Mouse (Mus musculus) B cell, adult (primary cell): ENCODE measurements around the gene Zfp638. TPM values are rescaled to one million over a fixed set of nuclear protein-coding genes. Genes with fewer than 3 reads are reported as not detected.

Experiments
- total RNA-seq: library from RNA; stranded (reverse); gene quantifications from 4 replicates; pipeline ENCODE4 v1.2.4, GENCODE M21; 2023; ENCODE audit not compliant: inconsistent age

Gene Zfp638
- 152 to 167 TPM (median 156 TPM) in 4 replicates for total RNA-seq

DNA sequence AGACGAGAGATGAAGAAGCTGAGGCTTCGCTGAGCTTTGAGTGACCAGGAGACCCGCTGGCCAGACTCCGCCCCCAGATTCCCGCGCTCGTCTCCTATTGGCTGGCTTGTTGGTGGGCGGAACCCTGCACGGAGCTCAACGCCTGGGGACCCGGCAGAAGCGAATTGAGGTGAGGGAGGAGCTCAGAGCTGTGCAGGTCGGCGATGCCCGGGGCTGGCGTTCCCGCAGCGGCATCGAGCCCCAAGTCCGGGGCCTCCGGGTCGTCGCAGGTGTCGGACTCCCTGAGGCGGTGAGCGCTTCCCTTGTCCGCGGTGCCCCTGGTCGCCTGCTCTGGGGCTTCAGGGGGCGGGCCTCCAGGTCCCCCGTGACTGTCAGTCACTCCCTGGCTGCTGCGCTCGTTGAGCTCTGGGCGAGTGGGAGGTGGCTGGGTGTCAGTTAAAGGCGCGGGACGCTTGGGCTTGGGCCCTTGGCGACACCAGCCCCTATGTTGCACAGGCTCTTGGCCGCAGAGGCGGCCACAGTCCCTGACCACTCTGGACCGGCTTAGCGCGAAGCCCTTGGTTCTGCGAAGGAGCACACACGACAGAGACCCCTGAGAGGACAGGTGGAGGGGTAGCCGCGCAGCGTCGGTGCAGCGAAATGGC lies at the start of gene Zfp638:
Gene Zfp638, plus strand, starts transcription at position 156 of the 644 bp plus-strand sequence.

DNA sequence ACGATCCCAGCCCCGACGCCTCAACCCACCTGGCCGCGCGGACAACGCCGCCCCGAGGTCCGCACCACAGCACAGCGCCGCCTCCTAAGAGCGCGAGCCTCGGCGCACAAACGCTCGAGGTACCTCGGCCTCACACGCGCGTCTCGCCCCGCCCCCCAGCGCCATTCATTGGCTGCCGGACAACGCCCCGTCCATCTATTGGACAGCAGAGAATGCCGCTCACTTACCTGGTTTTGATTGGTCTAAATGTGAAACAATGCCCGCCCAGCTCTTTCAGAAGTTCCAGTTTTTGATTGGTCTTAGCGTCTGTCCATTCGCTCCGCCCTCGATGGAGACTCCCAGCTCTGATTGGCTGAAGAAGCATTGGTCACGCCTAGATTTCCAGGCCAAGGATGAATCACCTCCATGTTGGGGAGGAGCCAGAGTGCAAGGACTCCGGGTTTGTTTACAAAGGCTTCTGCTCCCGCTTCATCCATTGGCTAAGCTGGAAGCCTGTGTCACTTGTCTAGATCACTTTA lies 35.2 kb upstream of the Zfp638 start, which contains the start of gene Paip2b:
Gene Paip2b, minus strand, starts transcription at position 136 of the 518 bp plus-strand sequence.

DNA sequence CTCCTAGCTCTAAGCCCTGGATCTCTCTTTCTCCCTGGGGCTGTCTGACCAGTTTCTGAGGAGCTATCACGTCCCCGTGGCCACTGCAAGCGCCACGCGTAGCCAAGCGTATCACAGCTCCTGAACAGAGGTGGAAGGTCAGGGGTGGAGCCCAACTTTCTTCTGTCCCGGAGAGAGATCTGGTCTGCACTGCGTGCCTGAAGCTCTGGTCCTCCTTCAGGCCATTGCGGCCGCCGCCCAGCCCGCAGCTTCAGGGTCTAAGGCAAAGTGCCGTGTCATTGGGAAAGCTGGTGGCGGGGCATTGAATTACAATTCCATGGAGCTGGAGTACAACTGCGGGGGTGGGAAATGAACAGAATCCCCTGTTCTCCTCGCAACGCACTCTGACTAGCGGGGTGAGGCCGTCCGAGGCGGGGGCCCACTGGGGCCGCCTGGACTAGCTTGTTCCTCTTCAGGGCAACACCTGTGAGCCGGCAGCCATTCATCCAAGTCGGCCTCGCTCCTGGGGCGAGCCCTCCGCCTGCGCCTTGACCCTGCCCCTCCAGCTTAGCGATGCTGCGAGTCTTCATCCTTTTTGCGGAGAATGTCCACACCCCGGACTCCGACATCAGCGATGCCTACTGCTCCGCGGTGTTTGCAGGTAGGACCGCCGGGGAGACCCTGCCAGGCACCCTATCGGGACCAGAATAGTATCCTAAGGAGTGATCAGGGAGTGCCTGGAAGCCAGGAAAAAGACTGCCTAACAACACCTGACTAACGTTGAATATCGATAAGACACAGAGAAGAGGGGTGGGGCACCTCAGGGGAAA lies 141.7 kb downstream of the Zfp638 start, which contains the start of gene Dysf:
Gene Dysf, plus strand, starts transcription at position 228 of the 809 bp plus-strand sequence.

Other genes with a start within 250 kb of the Zfp638 start
- not detected in 4 replicates for gene Clec4f, start 210.9 kb upstream of the Zfp638 start, total RNA-seq
- not detected in 4 replicates for gene Cd207, start 189.3 kb upstream of the Zfp638 start, total RNA-seq
- not detected in 4 replicates for gene Vax2, start 155.8 kb upstream of the Zfp638 start, total RNA-seq
- not detected in 4 replicates for gene Atp6v1b1, start 124.1 kb upstream of the Zfp638 start, total RNA-seq
- gene Ankrd53, start 104.5 kb upstream of the Zfp638 start, total RNA-seq, result not detected in 4 replicates
- 35.1 to 55.5 TPM (median 42.6 TPM) in 4 replicates for gene Tex261, start 91.3 kb upstream of the Zfp638 start, total RNA-seq
- gene Nagk, start 72.1 kb upstream of the Zfp638 start, total RNA-seq, result 16.2 to 23.1 TPM (median 18.3 TPM) in 4 replicates
- 42.9 to 46.6 TPM (median 43.6 TPM) in 4 replicates for gene Paip2b, start 35.4 kb upstream of the Zfp638 start, total RNA-seq
- gene Dysf, start 141.5 kb downstream of the Zfp638 start, total RNA-seq, result 0.36 to 2.4 TPM (median 0.64 TPM) in 4 replicates